Mouse (Mus musculus) intestine, embryonic 14.5 days (tissue): Measurements from ENCODE around the gene Olfr1339. TPM values are rescaled to one million over a fixed set of nuclear protein-coding genes. Genes with fewer than 3 reads are reported as not detected.

Experiments
- ATAC-seq: fragments of 200-750 bp; cut with Nextera tagmentation; replicated peaks from 2 replicates; pipeline ENCODE4 v1.8.0; 2017; ENCODE audit warnings: low read depth, moderate number of reproducible peaks, moderate TSS enrichment, moderate library complexity; ENCODE audit not compliant: low FRiP score, low TSS enrichment
- DNase-seq: peaks from one replicate; pipeline ENCODE4 v3.0.0-alpha.2; 2018; ENCODE audit warnings: low spot score
- H3K27ac ChIP-seq: fragments of 300-500 bp; sonication (generic); 2 replicates; pipeline ENCODE4 v1.5.1; 2014; ENCODE audit warnings: low read depth, mild to moderate bottlenecking, control low read depth
- H3K27me3 ChIP-seq: fragments of 300-500 bp; sonication (generic); replicated peaks from 2 replicates; pipeline ENCODE4 v1.6.1; 2014; ENCODE audit warnings: low read length, control low read depth; ENCODE audit not compliant: control insufficient read depth, insufficient read depth
- H3K36me3 ChIP-seq: fragments of 300-500 bp; sonication (generic); 2 replicates; pipeline ENCODE4 v1.6.1; 2014; ENCODE audit warnings: low read length, control low read depth; ENCODE audit not compliant: control insufficient read depth, insufficient read depth
- H3K4me1 ChIP-seq: fragments of 300-500 bp; sonication (generic); replicated peaks from 2 replicates; pipeline ENCODE4 v1.6.1; 2014; ENCODE audit warnings: low read length, control low read depth, mixed read lengths; ENCODE audit not compliant: control insufficient read depth, insufficient read depth
- H3K4me2 ChIP-seq: fragments of 300-500 bp; sonication (generic); 2 replicates; pipeline ENCODE4 v1.6.1; 2014; ENCODE audit warnings: low read length
- H3K4me3 ChIP-seq: fragments of 300-500 bp; sonication (generic); 2 replicates; pipeline ENCODE4 v1.5.1; 2014; ENCODE audit warnings: low read depth, low read length, control low read depth, mixed read lengths
- H3K9ac ChIP-seq: fragments of 300-500 bp; sonication (generic); 2 replicates; pipeline ENCODE4 v1.6.1; 2014; ENCODE audit warnings: mild to moderate bottlenecking, low read length
- H3K9me3 ChIP-seq: fragments of 300-500 bp; sonication (generic); 2 replicates; pipeline ENCODE4 v1.6.1; 2016; ENCODE audit warnings: low read length, control low read depth; ENCODE audit not compliant: control insufficient read depth
- WGBS: fragments of 180-500 bp; shearing (Covaris S2); extraction: QIAGEN DNeasy Blood & Tissue Kit; methylation state at CpG from one replicate; pipeline ENCODE4 v1.1.7; 2014; 5-methylcytosine and 5-hydroxymethylcytosine counted together
- polyA plus RNA-seq: library from polyadenylated mRNA; unstranded; fragments of >200 nt; fragmentation: Nextera tagmentation; extraction: Ambion mirVana; gene quantifications from 2 replicates; pipeline ENCODE4 v1.2.1, GENCODE M21; 2014

Olfr1339 gene
- polyA plus RNA-seq, result not detected in 2 replicates

DNA sequence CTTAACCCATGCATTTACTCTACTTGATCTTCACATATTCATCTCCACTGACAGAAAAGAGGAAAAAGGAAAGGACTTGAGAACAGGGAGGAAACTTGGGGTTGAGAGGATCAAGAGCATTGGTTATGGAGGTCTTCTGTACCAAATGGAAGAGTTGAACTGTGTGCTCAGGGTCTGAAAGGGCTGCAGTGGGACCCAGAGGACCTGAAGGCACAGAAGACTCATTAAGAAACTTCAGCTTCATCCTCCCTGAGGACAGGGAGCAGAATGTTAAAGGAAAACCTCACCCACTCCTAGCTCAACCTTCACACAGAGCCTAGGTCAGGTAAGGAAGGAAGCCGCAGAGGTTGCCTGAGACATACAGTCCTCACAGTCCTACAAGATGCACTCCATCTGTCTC is at the start of gene Olfr1339:
Gene Olfr1339, plus strand, starts transcription at position 301 of the 400 bp plus-strand sequence.
- Histone ChIP-seq H3K27ac (no peak within 1 kb of the TSS), H3K36me3 (no peaks in the 10 kb centered on the region), H3K9ac (no peak within 1 kb of the TSS), H3K27me3 (no peaks in the 10 kb centered on the region), H3K9me3 (no peaks in the 10 kb centered on the region), H3K4me3 (no peak within 1 kb of the TSS), H3K4me1 (no peaks in the 10 kb centered on the region), H3K4me2 (no peak within 1 kb of the TSS)
- no peak for ATAC-seq
- no peak for DNase-seq
- 92% methylated on average over 1 of the region's 1 CpGs for whole genome bisulfite sequencing

DNA sequence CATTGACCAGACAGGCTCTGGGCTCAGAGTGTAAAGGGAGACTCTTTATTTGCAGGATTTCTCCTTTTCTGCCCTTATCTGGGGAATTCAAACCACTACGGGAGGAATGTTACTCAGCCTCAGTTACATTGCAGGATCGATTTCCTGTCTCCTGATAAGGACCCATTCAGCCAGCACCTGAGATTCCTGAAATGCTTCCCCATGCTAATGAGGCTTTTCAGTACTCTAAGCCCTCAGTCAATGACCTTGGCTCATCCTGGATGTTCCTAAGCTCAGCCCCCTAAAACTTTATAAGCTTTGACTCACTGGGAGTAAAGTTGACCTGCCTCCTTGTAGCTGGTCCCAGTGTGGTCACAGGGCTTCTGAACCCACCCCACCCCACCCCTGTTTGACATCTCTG is 44.9 kb upstream of the Olfr1339 start:
- WGBS, result 24% methylated on average over 2 of the region's 2 CpGs
- Histone ChIP-seq H3K4me2 (no peak overlapping the region), H3K9ac (no peak overlapping the region), H3K36me3 (no peaks in the 10 kb centered on the region), H3K9me3 (no peaks in the 10 kb centered on the region), H3K27ac (no peak overlapping the region), H3K27me3 (no peaks in the 10 kb centered on the region), H3K4me1 (no peaks in the 10 kb centered on the region), H3K4me3 (no peak overlapping the region)
- DNase-seq (no peak), ATAC-seq (0 out of 2 replicates have a peak, but pooled peaks have one; percentile 36)

GRCm38 (mm10) chr4:118692412-118692973 is 39.5 kb upstream of the Olfr1339 start, which contains the start of gene Olfr1342:
Gene Olfr1342 (minus strand): TSS chr4:118692756.
- no peak for ATAC-seq
- 59% methylated on average over 12 of the region's 12 CpGs for WGBS

GRCm38 (mm10) chr4:118693812-118694211 is 38.2 kb upstream of the Olfr1339 start:
- WGBS, result 56% methylated on average over 2 of the region's 2 CpGs
- Histone ChIP-seq H3K9me3 (no peaks in the 10 kb centered on the region), H3K9ac (no peak overlapping the region), H3K4me1 (no peaks in the 10 kb centered on the region), H3K4me2 (no peak overlapping the region), H3K4me3 (no peak overlapping the region), H3K27me3 (no peaks in the 10 kb centered on the region), H3K36me3 (no peaks in the 10 kb centered on the region), H3K27ac (no peak overlapping the region)
- DNase-seq (no peak), ATAC-seq (no peak)

More at GRCm38 (mm10) chr4:118692412-118692973, 39.5 kb upstream of the Olfr1339 start, which contains the start of gene Olfr1342:
- H3K9me3 ChIP-seq, result no peaks in the 10 kb centered on the region
- H3K4me2 ChIP-seq, result no peak within 1 kb of the TSS
- H3K9ac ChIP-seq, result no peak within 1 kb of the TSS
- no peaks in the 10 kb centered on the region for H3K36me3 ChIP-seq
- no peak within 1 kb of the TSS for H3K27ac ChIP-seq
- DNase-seq, result no peak
- no peaks in the 10 kb centered on the region for H3K27me3 ChIP-seq
- no peak within 1 kb of the TSS for H3K4me3 ChIP-seq
- H3K4me1 ChIP-seq, result no peaks in the 10 kb centered on the region

- Histone ChIP-seq H3K9me3 (no peaks in the 10 kb centered on the region), H3K4me3 (no peak within 1 kb of the TSS), H3K36me3 (no peaks in the 10 kb centered on the region), H3K4me1 (no peaks in the 10 kb centered on the region), H3K9ac (no peak within 1 kb of the TSS), H3K4me2 (no peak within 1 kb of the TSS), H3K27me3 (no peaks in the 10 kb centered on the region), H3K27ac (no peak within 1 kb of the TSS)
- 76% methylated on average over 3 of the region's 3 CpGs for WGBS
- no peak for DNase-seq
- ATAC-seq, result no peak
These were observed 28.8 kb upstream of the Olfr1339 start, which contains the start of gene Olfr1341 for GRCm38 (mm10) chr4:118703223-118703622. Gene Olfr1341 (plus strand): TSS chr4:118703523.

- DNase-seq, result no peak
- 84% methylated on average over 5 of the region's 5 CpGs for WGBS
- H3K4me1 ChIP-seq, result no peaks in the 10 kb centered on the region
These were observed 23.9 kb upstream of the Olfr1339 start for GRCm38 (mm10) chr4:118708086-118708485.

DNA sequence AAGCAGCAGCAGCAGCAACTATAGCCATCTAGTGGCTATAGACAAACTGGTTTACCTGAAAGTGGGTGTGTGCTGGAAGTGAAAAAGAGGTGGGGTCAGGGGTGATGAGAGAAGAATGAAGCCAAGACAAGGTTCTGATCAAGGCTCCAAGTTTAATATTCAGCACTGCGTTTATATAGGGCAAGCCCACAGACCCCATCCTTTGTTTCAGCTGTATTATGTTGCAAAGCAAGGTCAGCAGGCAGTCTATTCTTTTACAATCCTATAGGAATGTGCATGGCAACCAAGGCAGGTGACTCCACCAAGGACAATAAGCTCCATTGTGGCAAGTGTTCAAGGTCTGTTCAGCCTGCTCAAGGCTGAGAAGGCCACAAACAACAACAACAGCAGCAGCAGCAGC is 20.3 kb upstream of the Olfr1339 start:
- WGBS, result 54% methylated on average over 1 of the region's 1 CpGs
- DNase-seq (no peak), ATAC-seq (no peak)
- Histone ChIP-seq H3K4me3 (no peak overlapping the region), H3K27me3 (no peaks in the 10 kb centered on the region), H3K4me2 (no peak overlapping the region), H3K4me1 (no peaks in the 10 kb centered on the region), H3K27ac (no peak overlapping the region), H3K9me3 (no peaks in the 10 kb centered on the region), H3K9ac (no peak overlapping the region), H3K36me3 (no peaks in the 10 kb centered on the region)

More at GRCm38 (mm10) chr4:118708086-118708485, 23.9 kb upstream of the Olfr1339 start:
- Histone ChIP-seq H3K27me3 (no peaks in the 10 kb centered on the region), H3K9ac (no peak overlapping the region), H3K9me3 (no peaks in the 10 kb centered on the region), H3K4me3 (no peak overlapping the region), H3K4me2 (no peak overlapping the region), H3K27ac (no peak overlapping the region), H3K36me3 (no peaks in the 10 kb centered on the region)
- no peak for ATAC-seq

DNA sequence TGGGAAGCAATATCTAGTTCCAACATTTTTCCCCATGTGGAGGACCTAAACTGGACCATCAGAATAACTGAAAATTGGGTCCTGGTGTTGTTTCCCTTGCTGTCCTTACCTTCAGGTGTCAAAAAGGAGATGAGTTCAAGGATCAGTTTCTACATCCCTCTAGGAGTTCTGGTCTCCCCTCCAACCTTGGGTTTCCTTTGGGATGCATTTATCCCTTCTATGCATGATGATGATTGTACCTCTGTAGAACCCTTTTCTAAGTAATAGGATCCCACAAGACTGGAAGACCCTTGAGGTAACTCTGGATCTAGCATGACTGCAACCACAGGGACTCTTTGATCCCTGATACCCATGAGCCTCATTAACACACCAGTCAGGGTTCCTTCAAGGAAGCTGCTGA is 12.1 kb upstream of the Olfr1339 start, which contains the start of gene Olfr1340:
Gene Olfr1340, plus strand, starts transcription at position 301 of the 400 bp plus-strand sequence.
- no peak for DNase-seq
- no peaks in the 10 kb centered on the region for H3K4me1 ChIP-seq

More for the DNA sequence above, 12.1 kb upstream of the Olfr1339 start, which contains the start of gene Olfr1340:
- H3K27me3 ChIP-seq, result no peaks in the 10 kb centered on the region
- H3K36me3 ChIP-seq, result no peaks in the 10 kb centered on the region
- H3K4me3 ChIP-seq, result no peak within 1 kb of the TSS
- H3K27ac ChIP-seq, result no peak within 1 kb of the TSS
- H3K9ac ChIP-seq, result no peak within 1 kb of the TSS
- ATAC-seq, result no peak
- no peaks in the 10 kb centered on the region for H3K9me3 ChIP-seq
- H3K4me2 ChIP-seq, result no peak within 1 kb of the TSS
